Mouse (Mus musculus) hindbrain, embryonic 14.5 days (tissue): ENCODE measurements around the gene Angel1. TPM values are rescaled to one million over a fixed set of nuclear protein-coding genes. Genes with fewer than 3 reads are reported as not detected.
A peak's percentile ranks its signal among the peaks of the same experiment; 100 is the strongest.

ENCODE experiments used
- ATAC-seq: fragments of 200-750 bp; cut with Nextera tagmentation; 2 replicates; pipeline ENCODE4 v1.8.0; 2017; ENCODE audit warnings: moderate number of reproducible peaks, mild to moderate bottlenecking, moderate TSS enrichment, moderate library complexity; ENCODE audit not compliant: low FRiP score
- DNase-seq: peaks from one replicate; pipeline ENCODE4 v3.0.0-alpha.2; 2015; ENCODE audit warnings: low spot score
- H3K27ac ChIP-seq: fragments of 300-500 bp; sonication (generic); 2 replicates; pipeline ENCODE4 v1.5.1; 2014; ENCODE audit warnings: mild to moderate bottlenecking, moderate library complexity
- H3K27me3 ChIP-seq: fragments of 300-500 bp; sonication (generic); 2 replicates; pipeline ENCODE4 v1.6.1; 2014; ENCODE audit warnings: mild to moderate bottlenecking, low read length, mixed read lengths; ENCODE audit not compliant: control insufficient read depth, insufficient read depth
- H3K36me3 ChIP-seq: fragments of 300-500 bp; sonication (generic); replicated peaks from 2 replicates; pipeline ENCODE4 v1.6.1; 2014; ENCODE audit not compliant: control insufficient read depth, insufficient read depth
- H3K4me1 ChIP-seq: fragments of 300-500 bp; sonication (generic); replicated peaks from 2 replicates; pipeline ENCODE4 v1.6.1; 2014; ENCODE audit warnings: antibody characterized with exemption, low read length, mixed read lengths; ENCODE audit not compliant: control insufficient read depth, insufficient read depth
- H3K4me2 ChIP-seq: fragments of 300-500 bp; sonication (generic); replicated peaks from 2 replicates; pipeline ENCODE4 v1.6.1; 2014; ENCODE audit warnings: mild to moderate bottlenecking, moderate library complexity
- H3K4me3 ChIP-seq: fragments of 300-500 bp; sonication (generic); replicated peaks from 2 replicates; pipeline ENCODE4 v1.5.1; 2014; ENCODE audit warnings: mild to moderate bottlenecking, low read length
- H3K9ac ChIP-seq: fragments of 300-500 bp; sonication (generic); 2 replicates; pipeline ENCODE4 v1.6.1; 2014
- H3K9me3 ChIP-seq: fragments of 300-500 bp; sonication (generic); 2 replicates; pipeline ENCODE4 v1.6.1; 2016; ENCODE audit warnings: low read length; ENCODE audit not compliant: control insufficient read depth
- WGBS: fragments of 180-500 bp; shearing (Covaris S2); extraction: QIAGEN DNeasy Blood & Tissue Kit; methylation state at CpG from one replicate; pipeline ENCODE4 v1.1.7; 2014; 5-methylcytosine and 5-hydroxymethylcytosine counted together
- polyA plus RNA-seq: library from polyadenylated mRNA; unstranded; fragments of >200 nt; fragmentation: Nextera tagmentation; extraction: Ambion mirVana; gene quantifications from 2 replicates; pipeline ENCODE4 v1.2.1, GENCODE M21; 2014

Gene Angel1
- polyA plus RNA-seq, 1 experiment from 2014 or later: 12.3 TPM

DNA sequence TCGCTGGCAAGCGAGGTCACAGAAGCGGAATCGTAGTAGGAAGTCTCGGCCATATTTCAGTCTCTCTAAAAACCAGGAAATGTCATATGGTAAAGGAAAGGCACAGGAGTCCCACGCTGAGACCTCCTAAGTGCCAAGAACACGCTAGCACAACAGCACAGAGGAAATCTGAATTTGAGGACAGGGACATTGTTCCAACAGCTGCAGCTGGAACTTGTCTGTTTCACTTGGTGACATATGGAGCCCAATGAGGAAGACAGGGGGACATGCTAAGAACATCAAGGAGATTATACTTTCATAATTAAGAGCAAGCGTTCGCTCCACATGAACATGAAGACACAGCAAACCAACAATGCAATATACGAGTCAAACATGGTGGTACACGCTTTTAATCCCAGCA, 9.3 kb downstream of the Angel1 start:
- no peak overlapping the region for H3K4me2 ChIP-seq
- H3K36me3 ChIP-seq: peaks cover 19% of the 10 kb centered on the region
- H3K9me3 ChIP-seq: no peaks in the 10 kb centered on the region
- 94% methylated on average over 11 of the region's 11 CpGs for WGBS
- H3K4me1 ChIP-seq: no peaks in the 10 kb centered on the region
- DNase-seq (no peak), ATAC-seq (no peak)
- no peak overlapping the region for H3K9ac ChIP-seq
- H3K27me3 ChIP-seq: no peaks in the 10 kb centered on the region
- H3K27ac ChIP-seq: no peak overlapping the region
- H3K4me3 ChIP-seq: no peak overlapping the region

GRCm38 (mm10) chr12:86715401-86715800, 10.9 kb downstream of the Angel1 start:
- Histone ChIP-seq H3K4me2 (no peak overlapping the region), H3K4me1 (no peaks in the 10 kb centered on the region), H3K36me3 (peaks cover 19% of the 10 kb centered on the region), H3K9me3 (no peaks in the 10 kb centered on the region), H3K4me3 (no peak overlapping the region), H3K9ac (no peak overlapping the region), H3K27ac (no peak overlapping the region), H3K27me3 (no peaks in the 10 kb centered on the region)
- 50% methylated on average over 5 of the region's 5 CpGs for WGBS
- DNase-seq: peak; percentile 72
- no peak for ATAC-seq

- ATAC-seq: no peak
- DNase-seq: no peak
- no peaks in the 10 kb centered on the region for H3K4me1 ChIP-seq
Observed at GRCm38 (mm10) chr12:86714026-86714425, 12.2 kb downstream of the Angel1 start.

GRCm38 (mm10) chr12:86705843-86706242, 20.4 kb downstream of the Angel1 start:
- Histone ChIP-seq H3K36me3 (no peaks in the 10 kb centered on the region; the same call in none of the 2 replicates), H3K4me2 (no peak overlapping the region), H3K4me1 (no peaks in the 10 kb centered on the region), H3K27ac (no peak overlapping the region), H3K27me3 (no peaks in the 10 kb centered on the region), H3K9ac (no peak overlapping the region), H3K4me3 (no peak overlapping the region), H3K9me3 (no peaks in the 10 kb centered on the region)
- DNase-seq (no peak), ATAC-seq (no peak)
- WGBS: 82% methylated on average over 5 of the region's 5 CpGs

More at GRCm38 (mm10) chr12:86714026-86714425, 12.2 kb downstream of the Angel1 start:
- WGBS: 79% methylated on average over 5 of the region's 5 CpGs
- Histone ChIP-seq H3K27ac (no peak overlapping the region), H3K36me3 (peaks cover 15% of the 10 kb centered on the region), H3K9ac (no peak overlapping the region), H3K27me3 (no peaks in the 10 kb centered on the region), H3K4me3 (no peak overlapping the region), H3K9me3 (no peaks in the 10 kb centered on the region), H3K4me2 (no peak overlapping the region)

GRCm38 (mm10) chr12:86702690-86703089, 23.6 kb downstream of the Angel1 start:
- Histone ChIP-seq H3K36me3 (no peaks in the 10 kb centered on the region; the same call in none of the 2 replicates), H3K4me2 (no peak overlapping the region), H3K9me3 (no peaks in the 10 kb centered on the region), H3K27me3 (no peaks in the 10 kb centered on the region), H3K4me3 (no peak overlapping the region), H3K9ac (no peak overlapping the region), H3K4me1 (no peaks in the 10 kb centered on the region; the same call in 1 of the 2 replicates), H3K27ac (no peak overlapping the region)
- 86% methylated on average over 3 of the region's 3 CpGs for WGBS
- ATAC-seq: no peak
- DNase-seq: no peak

- Histone ChIP-seq H3K4me2 (no peak overlapping the region), H3K27me3 (no peaks in the 10 kb centered on the region), H3K4me1 (no peaks in the 10 kb centered on the region; the same call in 1 of the 2 replicates), H3K4me3 (no peak overlapping the region), H3K36me3 (peaks cover under 1% of the 10 kb centered on the region), H3K27ac (peak overlapping the region; percentile 81; the same call in 1 of the 2 replicates), H3K9ac (no peak overlapping the region), H3K9me3 (no peaks in the 10 kb centered on the region)
- WGBS: 90% methylated on average over 4 of the region's 4 CpGs
- no peak for DNase-seq
- ATAC-seq: no peak
Observed at GRCm38 (mm10) chr12:86701491-86701890, 24.8 kb downstream of the Angel1 start.

GRCm38 (mm10) chr12:86700927-86701310, 25.3 kb downstream of the Angel1 start:
- H3K9me3 ChIP-seq: no peaks in the 10 kb centered on the region
- H3K4me2 ChIP-seq: no peak overlapping the region
- H3K9ac ChIP-seq: no peak overlapping the region
- no peak overlapping the region for H3K4me3 ChIP-seq
- DNase-seq (no peak), ATAC-seq (no peak)
- H3K36me3 ChIP-seq: peaks cover 6% of the 10 kb centered on the region
- 57% methylated on average over 4 of the region's 4 CpGs for WGBS
- H3K4me1 ChIP-seq: no peaks in the 10 kb centered on the region; the same call in 1 of the 2 replicates
- no peaks in the 10 kb centered on the region for H3K27me3 ChIP-seq
- H3K27ac ChIP-seq: peak overlapping the region; percentile 81

- Histone ChIP-seq H3K9ac (peak overlapping the region; percentile 29), H3K9me3 (no peaks in the 10 kb centered on the region), H3K27me3 (no peaks in the 10 kb centered on the region), H3K27ac (peak overlapping the region; percentile 81), H3K4me1 (no peaks in the 10 kb centered on the region; the same call in 1 of the 2 replicates), H3K4me2 (0 out of 2 replicates have a peak overlapping the region, but pooled peaks have one; percentile 9), H3K4me3 (no peak overlapping the region), H3K36me3 (peaks cover 12% of the 10 kb centered on the region)
- peak; percentile 37 for DNase-seq
- WGBS: 22% methylated on average over 19 of the region's 19 CpGs
- peak; percentile 59; the same call in 1 of the 2 replicates for ATAC-seq
Observed at GRCm38 (mm10) chr12:86699965-86700926, 26.0 kb downstream of the Angel1 start.

DNA sequence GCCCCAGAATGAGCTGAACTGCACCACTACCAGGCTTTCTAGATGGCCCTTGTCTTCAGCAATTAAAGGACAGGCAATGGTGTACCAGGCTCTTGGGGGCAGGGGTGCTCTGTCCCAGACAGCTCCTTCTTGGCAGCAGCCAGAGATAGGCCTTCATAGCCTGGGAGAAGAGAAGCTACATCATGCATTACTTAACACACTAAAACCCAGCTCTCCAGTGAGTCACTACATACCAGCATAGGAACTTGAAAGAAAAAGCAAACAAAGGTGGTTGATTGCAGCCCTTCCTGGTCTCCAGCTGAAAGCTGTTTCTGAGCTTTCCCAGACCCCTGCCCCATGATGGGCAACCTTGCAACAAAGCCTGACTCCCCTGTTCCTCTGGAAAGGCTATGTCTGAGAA, 27.7 kb downstream of the Angel1 start:
- no peak for ATAC-seq
- Histone ChIP-seq H3K9me3 (no peaks in the 10 kb centered on the region), H3K9ac (no peak overlapping the region), H3K27me3 (no peaks in the 10 kb centered on the region), H3K4me2 (no peak overlapping the region), H3K36me3 (peaks cover 25% of the 10 kb centered on the region), H3K27ac (peak overlapping the region; percentile 81), H3K4me3 (no peak overlapping the region), H3K4me1 (no peaks in the 10 kb centered on the region; the same call in 1 of the 2 replicates)
- DNase-seq: no peak
